Mouse (Mus musculus) thymus, postnatal 0 days (tissue): ENCODE data around the gene Knstrn. TPM values are rescaled to one million over a fixed set of nuclear protein-coding genes. Genes with fewer than 3 reads are reported as not detected.

ENCODE experiments used
- DNase-seq: peaks from one replicate; pipeline ENCODE4 v3.0.0-alpha.2; 2015; ENCODE audit warnings: low spot score
- polyA plus RNA-seq: library from polyadenylated mRNA; unstranded; fragments of >200 nt; fragmentation: Nextera tagmentation; extraction: Ambion mirVana; gene quantifications from 2 replicates; pipeline ENCODE4 v1.2.1, GENCODE M21; 2015

The Knstrn gene
- polyA plus RNA-seq, 1 experiment from 2014 or later = 96.2 TPM

GRCm38 (mm10) chr2:118861454-118862339, 47.9 kb downstream of the Knstrn start, which contains the start of gene Ivd:
Ivd (plus strand) TSS chr2:118861954.
- peak; percentile 96 for DNase-seq

DNA sequence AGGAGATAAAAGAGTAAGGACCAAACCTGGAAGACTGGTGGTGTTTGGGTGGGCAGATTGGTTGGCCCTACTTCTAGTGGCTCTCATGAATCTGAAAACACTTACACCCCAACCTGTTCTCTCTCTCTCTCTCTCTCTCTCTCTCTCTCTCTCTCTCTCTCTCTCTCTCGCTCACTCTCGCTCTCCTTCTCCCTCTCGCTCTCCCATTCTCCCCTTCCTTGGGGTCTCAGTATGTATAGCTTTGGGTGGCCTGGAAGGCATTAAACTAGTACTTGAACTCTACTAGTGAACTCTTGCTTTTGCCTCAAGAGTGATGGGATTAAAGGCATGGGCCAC, 48.5 kb downstream of the Knstrn start:
- DNase-seq = no peak

- DNase-seq = no peak
Measured at GRCm38 (mm10) chr2:118870601-118871000, 56.8 kb downstream of the Knstrn start.

DNA sequence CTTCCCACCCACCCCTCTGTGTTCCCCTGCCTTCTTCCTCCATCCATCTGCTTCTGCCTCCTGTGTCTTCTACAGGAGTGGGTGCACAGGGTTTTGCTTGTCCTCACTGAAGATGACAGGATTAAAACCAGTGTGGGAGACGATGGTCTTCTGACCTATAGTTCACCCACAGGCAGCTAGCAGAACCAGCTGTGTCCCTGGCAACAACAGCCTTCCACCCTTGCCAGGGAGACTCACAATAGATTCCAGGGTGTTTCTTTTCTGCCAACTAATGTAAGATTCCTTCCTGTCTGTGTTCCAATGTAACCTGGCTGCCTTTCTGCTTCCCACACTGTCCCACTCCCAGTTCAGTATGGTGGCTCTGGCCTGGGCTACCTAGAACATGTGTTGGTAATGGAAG, 57.2 kb downstream of the Knstrn start:
- DNase-seq = no peak

- DNase-seq = no peak
Measured at GRCm38 (mm10) chr2:118873018-118873417, 59.2 kb downstream of the Knstrn start.

- DNase-seq = no peak
Measured at GRCm38 (mm10) chr2:118873890-118874430, 60.2 kb downstream of the Knstrn start.

DNA sequence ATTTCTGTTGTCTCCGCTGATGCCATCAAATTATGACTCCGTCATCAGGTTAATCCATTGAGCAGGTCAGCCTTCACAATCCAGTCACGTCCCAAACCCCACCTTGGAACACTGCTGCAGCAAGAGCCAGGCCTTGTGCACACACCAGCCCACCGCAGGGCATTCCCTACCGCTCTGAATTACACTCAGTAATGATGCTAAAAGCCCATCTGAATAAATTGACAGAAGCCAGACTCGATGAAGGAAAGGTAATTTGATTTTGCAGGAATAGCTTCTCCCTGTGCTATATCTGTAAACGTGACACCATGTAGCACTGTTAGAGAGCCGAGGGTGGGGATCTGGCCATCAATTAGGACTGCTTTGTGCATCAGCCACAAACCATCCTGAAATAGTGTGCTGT, 61.5 kb downstream of the Knstrn start:
- no peak for DNase-seq

- DNase-seq = no peak
Measured at GRCm38 (mm10) chr2:118876453-118876852, 62.6 kb downstream of the Knstrn start.

DNA sequence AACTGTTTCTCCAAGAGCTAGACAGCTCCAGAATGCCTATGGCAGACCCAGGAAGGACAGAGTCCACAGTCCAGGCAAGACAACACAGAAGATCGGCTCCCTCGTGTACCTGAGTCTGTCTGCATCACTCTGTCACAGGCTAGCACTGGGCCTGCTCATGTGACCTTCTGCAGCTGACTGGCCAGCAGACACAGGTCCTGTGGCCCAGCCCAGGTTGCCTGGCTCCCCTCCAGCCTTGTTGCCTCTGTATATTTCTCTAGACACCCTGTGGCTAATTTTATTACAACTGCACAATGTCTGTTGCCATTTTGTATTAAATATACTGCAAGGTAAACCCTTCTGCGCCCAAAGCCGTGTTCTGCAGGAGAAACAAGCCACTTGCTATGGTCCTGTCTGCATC, 67.2 kb downstream of the Knstrn start:
- no peak for DNase-seq

- no peak for DNase-seq
Measured at GRCm38 (mm10) chr2:118881956-118882355, 68.2 kb downstream of the Knstrn start.

DNA sequence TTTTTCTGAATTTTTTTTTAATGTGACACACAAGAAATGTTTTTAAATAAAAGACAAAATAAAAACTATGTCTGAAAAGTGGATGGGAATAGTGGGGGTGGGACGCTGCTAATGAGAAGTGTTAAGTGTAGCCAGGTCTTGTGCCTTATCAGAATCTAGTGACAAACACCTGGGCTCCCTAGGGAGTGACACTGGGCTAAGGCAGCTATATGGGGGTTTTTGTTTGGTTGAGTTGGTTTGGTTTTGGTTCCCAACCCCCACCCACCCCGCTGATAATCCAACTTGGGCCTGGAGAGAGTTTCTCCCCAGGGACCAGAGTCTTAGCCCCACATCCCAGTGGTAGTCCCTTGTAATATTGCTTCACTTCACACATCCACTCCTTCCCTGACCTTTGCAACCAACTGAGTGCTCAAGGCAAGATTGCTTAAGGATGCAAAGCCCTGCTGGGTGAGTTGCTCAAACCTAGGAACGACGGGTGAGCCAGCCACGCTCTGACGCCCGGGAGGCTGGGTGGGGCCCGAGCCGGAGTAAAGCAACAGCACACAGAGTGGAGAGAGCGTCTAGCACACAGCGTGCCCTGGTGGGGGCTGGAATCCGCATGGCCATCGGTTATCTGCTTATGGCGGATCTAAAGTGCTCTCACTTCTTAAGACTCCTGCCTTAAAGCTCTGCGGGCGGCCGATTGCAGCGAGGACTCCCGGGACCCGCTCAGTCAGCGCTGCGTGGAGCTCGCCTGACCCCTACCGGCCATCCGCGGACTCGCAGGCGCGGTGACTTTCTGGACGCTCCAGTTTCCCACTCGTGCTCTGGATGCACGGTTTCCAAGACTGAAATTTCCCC, 69.3 kb downstream of the Knstrn start:
- peak; percentile 81 for DNase-seq

DNA sequence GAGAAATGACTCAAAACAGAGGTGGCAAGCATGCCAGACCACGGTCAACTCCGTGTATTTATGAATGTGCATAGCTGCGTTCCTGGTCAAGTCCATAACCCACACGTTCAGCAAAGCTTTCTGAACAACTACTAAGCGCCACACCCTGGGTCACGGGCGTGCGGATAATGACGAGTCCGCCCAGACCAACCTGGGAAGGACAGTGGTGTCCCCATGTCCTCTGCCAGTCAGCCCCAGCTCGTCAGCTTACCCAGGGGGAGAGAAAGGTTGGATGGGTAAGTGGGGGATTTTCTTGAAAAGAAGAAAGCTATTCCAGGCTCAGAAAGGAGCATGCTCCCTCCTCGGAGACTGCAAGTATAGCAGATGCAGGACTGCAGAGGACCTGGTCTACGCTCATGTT, 73.6 kb downstream of the Knstrn start:
- no peak for DNase-seq

GRCm38 (mm10) chr2:118887845-118888548, 74.2 kb downstream of the Knstrn start:
- DNase-seq = no peak

DNA sequence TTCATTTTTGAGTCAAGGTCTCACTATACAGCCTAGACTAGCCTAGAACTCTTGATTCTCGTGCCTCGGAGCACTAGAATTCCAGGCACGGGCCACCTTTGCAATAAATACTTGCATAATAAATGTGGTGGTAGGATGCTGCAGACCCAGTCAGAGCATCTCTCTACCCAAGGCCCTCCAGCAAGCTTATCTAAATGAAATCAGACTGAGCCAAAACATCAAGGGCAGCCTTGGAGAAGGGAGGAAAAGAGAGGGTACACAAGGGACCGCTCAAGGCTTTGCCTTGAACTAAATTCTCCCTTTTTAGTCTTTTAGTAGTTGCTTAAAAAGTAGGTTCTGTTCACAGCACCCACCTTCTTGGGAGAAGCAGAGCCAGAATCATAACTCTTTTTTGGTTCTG, 77.4 kb downstream of the Knstrn start:
- DNase-seq = no peak

GRCm38 (mm10) chr2:118895990-118896913, 82.4 kb downstream of the Knstrn start:
- DNase-seq = peak; percentile 61

GRCm38 (mm10) chr2:118896914-118897291, 83.1 kb downstream of the Knstrn start:
- DNase-seq = no peak

DNA sequence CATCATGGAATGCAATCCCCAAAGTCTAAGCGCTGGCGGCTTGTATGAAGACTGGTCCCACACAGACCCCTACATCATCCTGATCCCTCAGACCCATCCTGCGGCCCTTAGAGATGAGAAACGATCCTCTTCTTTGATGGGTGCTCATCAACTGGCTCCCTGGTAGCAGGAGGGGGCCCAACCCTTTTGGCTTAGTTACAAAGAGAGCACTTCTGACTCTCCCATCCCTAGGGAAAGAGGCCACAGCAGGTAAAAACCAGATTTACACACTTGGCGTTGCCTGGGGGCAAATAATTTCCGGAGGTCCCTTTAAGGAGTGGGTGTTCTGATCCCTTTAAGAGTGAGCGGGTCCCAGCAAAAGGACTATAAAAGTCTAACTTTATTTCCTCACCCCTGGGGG, 83.6 kb downstream of the Knstrn start:
- DNase-seq = no peak

GRCm38 (mm10) chr2:118897808-118898207, 84.0 kb downstream of the Knstrn start:
- DNase-seq = no peak

GRCm38 (mm10) chr2:118898771-118899170, 85.0 kb downstream of the Knstrn start:
- no peak for DNase-seq

GRCm38 (mm10) chr2:118899306-118899705, 85.5 kb downstream of the Knstrn start:
- DNase-seq = no peak
